Mouse (Mus musculus): ENCODE measurements around the gene Ssu2. TPM values are rescaled to one million over a fixed set of nuclear protein-coding genes. Genes with fewer than 3 reads are reported as not detected.

Ssu2 gene
- polyA plus RNA-seq, 1 experiment from 2014 or later, result 2.6 TPM

Other genes starting within 250 kb of the Ssu2 start
- 26.4 and 28.1 TPM in 2 replicates for gene Lmcd1, start 114.3 kb downstream of the Ssu2 start, polyA plus RNA-seq (2015; fragmentation: Nextera tagmentation; extraction: Ambion mirVana)
- 7.8 and 9.3 TPM in 2 replicates for gene Cav3, start 71.5 kb upstream of the Ssu2 start, polyA plus RNA-seq (2015; fragmentation: Nextera tagmentation; extraction: Ambion mirVana)
- 0.28 and 0.42 TPM in 2 replicates for gene Oxtr, start 101.9 kb upstream of the Ssu2 start, polyA plus RNA-seq (2015; fragmentation: Nextera tagmentation; extraction: Ambion mirVana)

All from limb, embryonic 13.5 days (tissue).